Mouse (Mus musculus) c-Kit-positive CD71-positive TER-119-positive erythroid progenitor cells, embryonic 14.5 days (primary cell): ENCODE measurements around the gene Tmem260.
"Not testable (repeated sequence)": the region's sequence is repeated elsewhere in the genome, so short reads cannot be mapped to it uniquely, and the experiment has no call there.

ENCODE experiments used
- DNase-seq: peaks from one replicate; pipeline ENCODE4 v3.0.0-alpha.2; 2013; ENCODE audit warnings: low spot score

Gene Tmem260

DNA sequence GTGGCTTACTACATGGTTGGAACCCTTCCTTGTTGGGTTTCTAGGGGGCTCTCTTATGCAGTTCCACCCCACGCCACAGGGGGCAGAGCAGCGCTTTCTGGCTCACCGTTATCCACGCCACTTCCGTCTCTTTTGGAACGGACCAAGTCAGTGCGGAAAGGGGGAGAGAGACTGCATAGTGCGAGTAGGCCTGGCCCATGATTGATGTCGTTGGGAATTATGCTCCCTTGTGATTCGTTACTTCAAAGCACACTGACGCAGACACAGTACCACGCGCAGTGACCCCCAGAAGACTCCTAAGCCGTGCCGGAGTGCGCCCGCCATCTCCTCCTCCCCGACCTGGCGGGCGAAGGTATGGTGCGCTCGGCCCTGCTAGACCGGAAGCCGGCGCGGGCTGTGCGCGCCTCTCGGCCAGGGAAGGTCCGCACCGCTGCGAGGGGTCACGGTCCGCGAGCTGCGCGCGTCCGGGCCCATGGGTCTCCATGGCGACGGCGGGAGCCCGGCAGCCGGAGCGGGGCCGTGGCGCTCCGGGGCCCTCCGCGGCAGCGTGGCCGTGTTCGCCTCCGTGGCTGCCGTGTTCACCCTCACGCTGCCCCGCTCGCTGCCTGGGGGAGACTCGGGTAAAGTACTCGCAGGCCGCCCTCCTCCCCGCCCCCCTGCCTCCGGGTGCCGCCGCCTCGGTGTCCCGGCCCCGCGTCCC, at the start of gene Tmem260:
Gene Tmem260 (plus strand): TSS at position 141 of the 700 bp plus-strand sequence.
- DNase-seq = peak; percentile 93

DNA sequence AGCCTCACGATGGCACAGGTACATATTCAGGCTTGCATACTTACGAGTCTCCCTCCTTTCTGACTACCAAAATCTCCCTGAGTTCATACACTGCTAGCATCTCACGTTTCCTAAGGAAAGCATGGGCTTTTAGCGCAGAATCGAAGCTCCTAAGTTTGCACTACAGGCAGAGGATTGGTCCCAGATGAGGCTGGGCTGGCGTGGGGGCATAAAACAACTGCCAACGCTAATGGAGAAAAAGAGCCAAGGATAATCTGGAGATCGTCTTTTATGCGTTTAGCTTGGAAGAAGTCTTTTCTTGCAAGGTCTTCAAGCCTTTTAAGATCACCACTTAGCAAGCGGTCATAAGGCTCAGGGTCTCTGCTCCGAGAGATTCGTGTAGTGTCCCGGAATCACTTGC, 39.8 kb upstream of the Tmem260 start:
- DNase-seq = no peak

DNA sequence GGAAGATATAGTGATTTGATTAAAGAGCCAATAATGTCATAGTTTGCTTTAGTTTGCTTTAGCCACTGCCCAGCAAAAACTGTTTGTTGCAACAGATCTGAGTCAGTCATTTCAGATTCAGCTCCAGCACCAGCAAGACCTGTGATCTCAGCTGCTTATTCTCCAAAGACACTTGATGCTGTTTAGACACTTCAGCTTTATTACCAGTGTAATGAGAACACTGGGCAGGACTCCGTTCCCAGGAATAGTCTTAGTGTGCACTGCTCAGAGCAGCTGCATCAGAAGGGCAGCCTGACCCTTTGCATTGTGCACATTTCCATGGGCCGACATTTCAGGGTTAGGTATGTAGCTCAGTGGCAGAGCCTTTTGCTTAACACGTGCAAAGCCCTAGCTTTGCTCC, 28.9 kb upstream of the Tmem260 start:
- DNase-seq = no peak

DNA sequence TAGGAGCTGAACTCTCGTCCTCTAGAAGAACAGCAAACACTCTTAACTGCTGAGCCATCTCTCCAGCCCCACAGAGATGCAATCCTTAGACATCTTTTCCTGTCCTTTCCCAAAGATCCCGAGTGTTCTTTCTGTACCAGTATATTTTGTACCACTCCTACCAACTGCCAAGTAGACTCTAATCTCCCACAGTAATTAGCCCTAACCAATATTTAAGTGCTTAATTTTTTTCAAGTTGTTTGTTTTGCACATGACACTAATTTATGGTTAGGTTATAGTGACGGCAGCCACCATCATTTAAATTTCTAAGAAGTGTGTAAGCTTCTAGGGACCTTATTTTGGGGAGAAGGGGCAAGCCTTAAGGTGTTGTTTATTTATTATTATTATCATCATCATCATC, 27.7 kb upstream of the Tmem260 start:
- no peak for DNase-seq

DNA sequence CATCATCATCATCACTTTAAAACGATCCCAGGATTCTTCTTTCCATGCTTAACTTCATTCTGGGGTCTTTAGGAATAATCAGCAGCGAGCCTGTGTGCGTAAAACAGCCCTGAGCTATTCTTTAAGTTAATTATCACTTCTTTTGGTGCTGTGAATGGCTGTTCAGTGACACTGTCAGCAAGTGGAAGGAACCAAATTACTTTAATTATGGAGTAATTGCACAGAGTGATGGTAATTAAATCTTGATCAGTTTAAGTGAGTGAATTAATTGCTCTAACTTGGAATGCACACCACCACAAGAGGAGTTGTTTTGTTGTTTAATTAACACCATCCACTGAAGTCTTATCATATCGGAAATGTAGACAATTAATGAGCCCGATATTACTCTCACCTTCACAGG, 27.3 kb upstream of the Tmem260 start:
- DNase-seq = no peak

DNA sequence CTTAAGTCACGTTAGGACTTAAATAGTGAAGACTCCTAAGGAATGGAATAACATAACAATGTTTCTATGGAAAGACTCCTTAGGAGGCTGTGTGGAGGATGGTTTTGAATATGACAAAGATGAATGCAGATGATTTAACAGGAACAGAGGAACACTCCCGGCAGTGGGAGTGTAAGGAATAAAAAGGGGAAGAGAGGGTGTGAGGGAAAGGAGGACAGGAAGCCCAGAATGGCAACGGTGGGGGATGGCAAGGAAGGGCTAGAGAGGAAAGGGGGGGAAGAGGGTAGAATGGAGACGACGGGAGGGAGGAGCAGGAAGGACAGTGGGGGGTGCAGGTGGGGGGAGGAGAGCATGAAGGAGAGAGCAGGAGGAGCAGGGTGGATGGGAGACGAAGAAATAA, 24.4 kb upstream of the Tmem260 start:
- DNase-seq = no peak

DNA sequence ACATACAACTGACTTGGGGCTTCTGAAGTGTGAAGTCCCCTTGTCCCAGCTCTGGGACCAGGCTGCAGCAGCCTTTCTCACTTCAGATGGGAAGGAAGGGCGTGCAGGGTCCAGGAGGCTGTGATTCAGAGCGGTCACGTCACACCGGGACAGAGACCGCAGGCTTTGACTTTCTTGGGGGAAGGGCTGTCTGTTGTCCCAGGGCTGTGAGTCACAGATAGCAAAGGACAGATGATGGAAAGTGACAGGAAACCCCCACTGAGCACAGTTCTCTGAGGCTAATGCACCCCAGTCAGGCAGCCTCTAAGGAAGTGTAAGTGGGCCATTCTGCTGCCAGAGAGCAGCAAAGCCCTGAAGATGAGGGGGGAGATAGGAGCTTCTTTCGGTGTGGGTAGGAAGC, 23.9 kb upstream of the Tmem260 start:
- DNase-seq = no peak

DNA sequence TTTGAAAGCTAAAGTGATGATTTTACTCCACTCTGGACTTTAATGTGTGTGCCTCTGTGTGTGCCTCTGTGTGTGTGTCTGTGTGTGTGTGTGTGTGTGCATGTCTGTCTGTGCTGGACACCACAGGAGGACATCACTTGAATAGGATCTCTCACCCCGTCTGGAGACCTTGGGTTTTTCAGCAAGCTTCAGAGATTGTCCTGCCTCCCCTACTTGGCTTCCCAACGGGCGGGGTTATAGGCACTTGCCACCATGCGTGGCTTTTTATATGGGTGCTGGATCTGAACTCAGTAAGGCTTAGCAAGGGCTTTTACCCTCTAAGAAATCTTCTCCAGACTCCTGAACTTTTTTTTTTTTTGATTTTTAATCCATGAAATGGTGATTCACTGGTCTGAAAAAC, 23.5 kb upstream of the Tmem260 start:
- DNase-seq = no peak

DNA sequence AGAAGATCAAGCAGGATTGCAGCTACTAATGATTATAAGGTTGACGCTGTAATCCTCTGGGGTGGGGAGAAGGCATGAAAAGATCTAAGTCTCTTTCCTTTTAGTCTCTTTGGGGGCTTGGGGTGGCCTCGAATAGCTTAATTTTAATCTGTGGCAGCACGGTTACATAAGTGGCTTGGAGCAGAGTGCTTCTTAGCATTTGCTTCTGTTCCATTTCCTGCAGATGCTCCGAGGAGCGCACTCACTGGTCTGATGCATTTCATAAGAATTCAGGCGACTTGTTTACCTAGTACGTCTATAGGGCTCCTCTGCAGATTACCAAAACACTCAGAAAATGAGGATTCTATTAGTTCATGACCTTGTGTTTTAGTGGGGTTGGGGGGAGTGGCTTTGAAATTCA, 23.0 kb upstream of the Tmem260 start:
- no peak for DNase-seq

DNA sequence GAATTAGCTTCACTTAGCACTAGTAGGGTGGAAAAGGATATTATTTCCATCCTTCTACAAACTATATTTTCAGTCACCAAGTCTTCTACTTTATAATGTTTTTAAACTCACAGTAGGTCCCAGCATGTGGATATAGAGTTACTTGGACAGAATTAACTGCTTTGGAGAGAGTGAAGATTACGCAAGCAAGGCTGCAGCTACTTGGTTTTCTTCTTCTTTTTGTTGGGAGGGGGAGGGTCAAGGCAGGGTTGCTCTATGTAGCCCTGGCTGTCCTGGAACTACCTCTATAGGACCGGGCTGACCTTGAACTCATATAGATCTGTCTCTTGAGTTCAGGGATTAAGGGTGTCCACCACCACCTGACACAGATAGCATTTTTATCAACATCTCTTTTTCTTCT, 13.9 kb upstream of the Tmem260 start:
- DNase-seq = no peak

DNA sequence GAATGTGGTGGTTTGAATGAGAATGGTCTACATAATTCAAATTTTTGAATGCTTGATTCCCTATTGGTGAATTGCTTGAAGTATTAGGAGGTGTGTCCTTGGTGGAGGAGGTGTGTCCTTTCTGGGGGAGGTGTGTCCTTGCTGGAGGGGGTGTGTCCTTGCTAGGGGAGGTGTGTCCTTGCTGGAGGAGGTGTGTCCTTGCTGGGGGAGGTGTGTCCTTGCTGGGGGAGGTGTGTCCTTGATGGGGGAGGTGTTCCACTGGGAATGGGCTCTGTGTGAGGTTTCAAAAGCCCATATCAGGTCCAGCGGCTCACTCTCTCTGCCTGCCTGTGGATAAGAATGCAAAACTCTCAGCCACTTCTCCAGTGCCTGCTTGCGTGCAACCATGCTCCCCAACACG, 2.1 kb upstream of the Tmem260 start:
- peak; percentile 28 for DNase-seq

DNA sequence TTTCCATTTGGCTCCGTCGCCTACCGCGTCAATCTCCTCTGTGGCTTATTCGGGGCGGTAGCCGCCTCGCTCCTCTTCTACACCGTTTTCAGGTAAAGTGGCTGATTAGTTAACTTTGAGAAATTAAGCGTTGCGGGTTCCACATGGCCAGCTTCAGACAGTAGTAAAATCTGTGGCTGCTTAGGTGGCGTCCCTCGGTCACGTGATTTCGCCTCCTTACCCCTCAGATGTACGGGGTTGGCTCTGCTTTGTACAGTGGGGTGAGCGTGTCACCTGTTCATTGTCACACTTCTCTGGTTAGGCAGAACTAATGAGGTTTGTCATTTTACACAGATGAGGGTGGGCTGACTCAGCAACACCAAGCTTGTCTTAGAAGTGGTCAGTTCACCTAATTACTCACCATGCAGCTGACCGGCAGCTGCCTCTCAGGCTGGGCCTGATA, 6.1 kb downstream of the Tmem260 start:
- DNase-seq = no peak

DNA sequence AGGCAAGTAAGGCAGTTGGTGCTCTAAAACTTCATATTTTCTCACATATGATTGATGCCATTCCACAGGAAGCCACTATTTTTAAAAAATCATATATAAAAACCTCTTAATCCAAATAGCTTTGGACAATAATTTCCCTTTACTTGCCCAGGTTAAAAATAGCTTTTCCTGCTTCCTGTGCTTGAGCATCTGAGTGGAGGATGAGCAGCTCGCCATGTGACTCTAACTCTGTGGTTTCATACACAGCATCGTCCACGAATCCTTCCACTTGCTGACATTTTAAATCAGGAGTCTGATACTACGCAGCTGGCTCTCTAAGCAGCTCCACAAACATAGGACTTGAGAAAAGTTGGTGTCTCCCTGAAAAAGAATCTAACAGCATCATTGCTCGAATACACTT, 7.5 kb downstream of the Tmem260 start:
- no peak for DNase-seq

DNA sequence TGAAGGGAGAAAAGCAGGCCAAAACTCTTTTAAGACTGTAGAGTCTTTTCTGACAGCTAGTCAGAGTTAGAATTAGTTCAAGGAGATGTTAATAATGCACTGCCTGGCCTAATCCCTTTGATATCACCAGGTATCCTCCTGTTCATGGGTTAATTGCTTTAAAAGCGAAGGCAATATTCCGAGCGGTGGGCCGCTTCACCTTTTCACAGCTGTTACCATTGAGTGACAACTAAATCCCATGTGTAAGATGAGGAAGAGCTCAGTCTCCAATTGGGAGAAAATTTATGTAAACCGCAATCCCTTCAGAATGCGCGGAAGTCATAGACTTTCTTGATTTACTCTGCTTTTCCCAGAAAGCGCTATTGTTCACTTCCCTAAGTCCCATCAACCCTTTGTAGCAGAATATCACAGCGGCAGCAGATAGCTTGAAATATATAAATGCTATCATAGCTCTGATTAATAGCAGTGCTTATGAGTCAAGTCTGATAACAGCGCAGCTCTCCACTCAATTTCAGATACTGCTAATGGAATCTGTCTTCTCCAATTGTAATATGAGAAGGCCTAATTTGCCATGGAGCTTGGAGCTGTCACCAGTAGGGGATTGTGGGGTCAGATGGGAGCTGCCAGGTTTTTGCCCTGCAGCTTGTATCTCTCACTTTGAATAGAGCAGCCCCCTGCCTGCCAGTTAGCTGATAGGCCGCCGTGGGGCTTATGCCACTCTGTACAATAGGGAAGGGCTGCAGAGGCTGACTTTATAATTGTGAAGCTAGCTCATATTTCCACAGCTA, 10.6 kb downstream of the Tmem260 start:
- no peak for DNase-seq

DNA sequence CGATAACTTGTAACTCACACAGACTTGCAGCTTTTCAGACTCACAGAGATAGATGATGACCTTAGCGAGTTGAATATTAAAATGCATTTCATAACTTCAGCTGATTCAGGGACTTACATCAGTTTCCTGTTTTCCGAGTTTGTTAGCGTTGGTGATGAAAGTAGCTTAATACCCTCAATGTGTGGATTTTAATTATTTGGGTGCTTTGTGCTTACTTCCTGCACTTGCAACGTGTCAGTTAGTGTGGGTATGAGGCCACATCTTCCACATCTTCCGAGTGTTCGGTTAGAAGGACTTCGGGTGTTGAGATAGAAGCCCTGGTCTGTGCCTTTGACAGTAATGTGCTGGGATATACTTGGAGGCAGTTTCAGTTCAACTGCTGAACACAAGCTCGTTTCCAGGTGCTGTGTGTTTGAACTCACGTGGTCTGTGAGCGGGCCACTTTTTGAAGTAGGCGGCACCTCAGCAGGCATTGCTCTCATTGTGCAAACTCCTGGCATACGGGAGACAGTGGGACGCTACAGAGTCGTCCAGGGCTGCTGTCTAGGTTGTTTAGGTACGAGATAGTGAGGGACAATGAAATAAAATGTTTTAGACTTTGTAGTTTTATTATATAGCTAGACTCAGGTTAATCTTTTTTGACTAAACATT, 11.5 kb downstream of the Tmem260 start:
- no peak for DNase-seq

DNA sequence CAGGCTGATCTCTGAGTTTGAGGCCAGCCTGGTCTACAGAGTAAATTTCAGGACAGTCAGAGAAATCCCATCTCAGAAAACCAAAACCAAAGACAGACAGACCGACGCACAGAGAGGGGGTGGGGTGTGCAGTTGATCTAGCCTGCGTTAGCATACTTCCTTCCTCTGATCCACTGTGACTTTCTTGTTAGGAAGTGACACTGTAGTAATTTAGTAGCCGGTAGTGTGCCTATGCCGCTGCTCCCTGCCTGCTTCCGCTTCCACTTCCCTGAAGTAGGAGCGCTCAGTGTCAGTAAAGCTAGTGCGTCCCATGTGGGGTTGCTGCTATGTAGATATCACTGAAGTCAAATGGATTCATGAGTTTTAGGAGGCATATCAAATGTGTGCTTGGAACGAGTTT, 13.0 kb downstream of the Tmem260 start:
- DNase-seq = no peak

DNA sequence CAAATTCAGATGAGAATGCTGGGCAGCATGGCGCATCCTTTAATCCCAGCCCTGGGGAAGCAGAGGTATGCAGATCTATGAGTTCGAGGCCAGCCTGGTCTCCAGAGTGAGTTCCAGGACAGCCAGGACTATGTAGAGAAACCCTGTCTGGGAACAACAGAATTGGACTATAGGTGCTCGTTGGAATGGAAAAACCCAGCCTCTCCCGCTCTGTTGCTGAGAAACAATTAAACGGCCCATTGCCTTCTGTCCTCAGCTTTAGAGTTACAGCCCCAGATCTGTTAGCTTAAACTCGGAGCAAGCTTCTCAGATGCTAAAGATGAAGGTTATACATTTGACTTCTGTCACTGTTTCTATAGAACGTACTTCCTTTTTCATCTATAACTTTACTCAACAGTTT, 22.4 kb downstream of the Tmem260 start:
- no peak for DNase-seq

DNA sequence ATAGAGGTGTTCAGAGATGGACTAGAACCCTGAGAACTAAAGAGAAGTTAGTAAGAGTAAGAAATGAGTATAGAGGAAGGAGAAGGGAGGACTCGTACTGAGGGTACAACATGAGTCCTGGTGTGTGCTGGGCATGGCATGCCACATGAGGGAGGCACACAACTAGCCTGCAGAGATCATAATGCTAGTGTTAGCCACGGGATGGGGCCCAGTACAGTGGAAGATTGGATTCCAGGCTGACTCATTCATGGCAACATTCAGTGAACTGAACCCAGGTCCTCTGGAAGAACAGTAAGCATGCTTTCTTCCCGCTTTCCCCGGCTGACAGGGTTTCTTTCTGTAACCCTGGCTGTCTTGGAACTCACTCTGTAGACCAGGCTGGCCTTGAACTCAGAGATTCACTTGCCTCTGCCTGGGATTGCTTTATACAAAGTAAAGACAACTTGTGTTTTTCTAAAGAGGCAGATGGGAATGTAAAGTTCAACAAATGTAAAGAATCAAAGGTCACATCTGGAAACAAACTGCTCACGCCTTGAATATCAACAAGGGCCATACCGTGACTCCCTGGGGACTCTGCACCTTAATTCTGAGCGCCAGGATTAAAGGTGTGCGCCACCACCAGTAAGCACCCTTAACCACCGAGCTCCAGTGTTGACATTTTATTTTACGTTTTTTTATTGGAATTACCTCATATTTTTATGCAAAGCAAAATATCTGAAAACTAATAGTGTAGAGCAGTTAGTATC, 25.0 kb downstream of the Tmem260 start:
- DNase-seq = no peak

DNA sequence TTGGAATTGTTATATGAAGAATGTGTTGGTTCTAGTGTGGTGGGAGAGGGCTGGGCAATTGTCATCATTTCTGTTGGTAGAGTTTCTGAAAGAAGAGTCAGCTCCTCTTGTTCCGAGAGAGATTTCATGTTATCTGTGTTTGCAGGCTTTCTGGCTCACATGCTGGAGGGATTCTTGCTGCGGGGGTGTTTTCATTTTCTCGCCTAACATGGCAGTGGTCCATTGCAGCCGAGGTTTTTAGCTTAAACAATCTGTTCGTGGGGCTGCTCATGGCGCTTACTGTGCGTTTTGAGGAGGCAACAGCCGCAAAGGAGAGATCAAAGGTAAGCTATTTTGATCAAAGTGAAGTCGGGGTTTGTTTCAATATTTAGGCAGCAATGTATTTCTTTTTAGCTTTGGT, 26.3 kb downstream of the Tmem260 start:
- no peak for DNase-seq

DNA sequence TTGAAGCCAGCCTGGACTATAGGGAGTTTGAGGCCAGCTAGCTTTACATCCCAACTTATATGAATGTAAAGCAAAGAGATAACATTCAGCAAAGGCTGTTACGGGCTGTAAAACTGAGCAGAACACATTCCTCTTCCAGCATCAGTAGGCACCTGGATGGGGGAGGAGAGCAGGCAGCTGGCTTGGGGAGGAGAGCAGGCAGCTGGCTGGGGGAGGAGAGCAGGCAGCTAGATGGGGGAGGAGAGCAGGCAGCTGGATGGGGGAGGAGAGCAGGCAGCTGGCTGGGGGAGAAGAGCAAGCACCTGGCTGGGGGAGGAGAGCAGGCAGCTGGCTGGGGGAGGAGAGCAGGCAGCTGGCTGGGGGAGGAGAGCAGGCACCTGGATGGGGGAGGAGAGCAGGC, 29.4 kb downstream of the Tmem260 start:
- no peak for DNase-seq

DNA sequence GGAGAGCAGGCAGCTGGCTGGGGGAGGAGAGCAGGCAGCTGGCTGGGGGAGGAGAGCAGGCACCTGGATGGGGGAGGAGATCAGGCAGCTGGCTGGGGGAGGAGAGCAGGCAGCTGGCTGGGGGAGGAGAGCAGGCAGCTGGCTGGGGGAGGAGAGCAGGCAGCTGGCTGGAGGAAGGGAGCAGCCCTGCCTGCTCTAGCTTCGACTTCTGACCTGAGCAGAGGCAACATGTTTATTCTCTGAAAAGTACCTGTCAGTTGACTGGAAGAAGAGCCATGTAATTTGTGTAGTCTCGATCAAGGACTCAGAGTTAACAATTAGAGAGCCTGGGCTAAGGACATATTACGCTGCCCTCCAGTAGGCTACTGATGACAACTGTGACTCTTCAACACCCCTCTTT, 29.9 kb downstream of the Tmem260 start:
- not testable (repeated sequence) for DNase-seq

DNA sequence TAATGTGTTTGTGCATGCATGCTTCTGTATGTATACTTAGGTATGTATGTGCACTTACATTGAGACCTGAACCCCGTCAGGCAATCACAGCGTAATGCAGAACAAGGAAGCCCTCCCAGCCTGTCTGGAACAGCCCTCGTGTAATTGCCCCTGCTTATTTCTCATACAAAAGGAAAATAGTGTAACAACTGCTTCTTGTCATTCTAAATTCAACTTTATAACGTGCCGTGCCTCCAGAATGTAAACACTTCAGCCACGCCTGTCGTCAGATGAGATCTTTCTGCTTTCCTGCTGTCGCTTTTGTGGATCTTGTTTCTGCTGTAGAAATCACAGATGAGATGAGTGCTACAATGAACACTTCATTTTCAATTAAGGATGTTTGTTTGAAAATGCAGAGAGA, 30.4 kb downstream of the Tmem260 start:
- no peak for DNase-seq

DNA sequence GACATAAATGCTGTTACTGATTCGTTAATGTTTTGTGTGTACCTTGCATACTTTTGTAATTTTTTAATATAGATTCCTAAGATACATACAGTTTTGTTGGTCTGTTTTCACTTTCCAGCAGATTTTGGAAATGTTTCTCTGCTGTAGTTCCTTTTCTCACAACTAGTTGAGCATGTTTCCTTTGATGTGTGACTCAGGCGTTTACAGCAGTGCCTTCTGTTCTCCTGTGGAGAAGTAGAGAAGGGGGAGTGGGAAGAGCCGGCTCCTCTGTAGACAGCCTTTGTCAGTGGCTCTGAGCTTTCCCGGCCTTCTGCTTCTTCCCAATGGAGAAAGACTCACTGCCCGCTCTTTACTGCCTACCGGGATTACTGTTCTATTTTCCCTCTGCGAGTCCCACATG, 35.7 kb downstream of the Tmem260 start:
- no peak for DNase-seq
